Mouse (Mus musculus) right cerebral cortex, postnatal 10 days (tissue): ENCODE results near the gene Cavin4.
"Not testable (repeated sequence)": the region's sequence is repeated elsewhere in the genome, so short reads cannot be mapped to it uniquely, and the experiment has no call there.

Experiments
- DNase-seq, 2 experiments: peaks; one replicate each; pipeline ENCODE4 v3.0.0; 2021; ENCODE audit warnings: low spot score in 2 of 2

The Cavin4 gene

GRCm38 (mm10) chr4:48672915-48673314 lies 9.6 kb downstream of the Cavin4 start:
- DNase-seq, result no peak

- DNase-seq, result no peak
These were observed 11.1 kb downstream of the Cavin4 start for GRCm38 (mm10) chr4:48674412-48674811.

- no peak for DNase-seq
These were observed 13.4 kb downstream of the Cavin4 start for GRCm38 (mm10) chr4:48676570-48677185.

GRCm38 (mm10) chr4:48677276-48677675 lies 14.0 kb downstream of the Cavin4 start:
- DNase-seq, result no peak

GRCm38 (mm10) chr4:48677812-48678211 lies 14.5 kb downstream of the Cavin4 start:
- DNase-seq, result no peak

GRCm38 (mm10) chr4:48678793-48679192 lies 15.5 kb downstream of the Cavin4 start:
- DNase-seq, result no peak

GRCm38 (mm10) chr4:48679728-48680127 lies 16.4 kb downstream of the Cavin4 start:
- DNase-seq, result not testable (repeated sequence)

- DNase-seq, result no peak
These were observed 16.9 kb downstream of the Cavin4 start for GRCm38 (mm10) chr4:48680214-48680613.

GRCm38 (mm10) chr4:48680648-48681343 lies 17.5 kb downstream of the Cavin4 start:
- DNase-seq, result peak in 1 of 2 experiments; percentile 52

- no peak for DNase-seq
These were observed 19.8 kb downstream of the Cavin4 start for GRCm38 (mm10) chr4:48683126-48683525.

- not testable (repeated sequence) for DNase-seq
These were observed 20.4 kb downstream of the Cavin4 start for GRCm38 (mm10) chr4:48683633-48684209.

GRCm38 (mm10) chr4:48684593-48685187 lies 21.4 kb downstream of the Cavin4 start:
- no peak for DNase-seq

- no peak for DNase-seq
These were observed 24.8 kb downstream of the Cavin4 start for GRCm38 (mm10) chr4:48688148-48688547.

- DNase-seq, result peak; percentile 83 to 86
These were observed 27.3 kb downstream of the Cavin4 start for GRCm38 (mm10) chr4:48690640-48691039.

- peak; percentile 81 to 85 for DNase-seq
These were observed 28.6 kb downstream of the Cavin4 start for GRCm38 (mm10) chr4:48691793-48692437.

GRCm38 (mm10) chr4:48692736-48693292 lies 29.5 kb downstream of the Cavin4 start:
- DNase-seq, result no peak

- no peak for DNase-seq
These were observed 33.4 kb downstream of the Cavin4 start for GRCm38 (mm10) chr4:48696706-48697105.

GRCm38 (mm10) chr4:48697302-48697701 lies 34.0 kb downstream of the Cavin4 start:
- DNase-seq, result no peak

- peak in 1 of 2 experiments; percentile 44 for DNase-seq
These were observed 52.7 kb downstream of the Cavin4 start for GRCm38 (mm10) chr4:48715865-48716650.

GRCm38 (mm10) chr4:48716817-48717216 lies 53.5 kb downstream of the Cavin4 start:
- no peak for DNase-seq
